9 mouse cellular contexts compared by ENCODE assay signal in the genomic region with DNA sequence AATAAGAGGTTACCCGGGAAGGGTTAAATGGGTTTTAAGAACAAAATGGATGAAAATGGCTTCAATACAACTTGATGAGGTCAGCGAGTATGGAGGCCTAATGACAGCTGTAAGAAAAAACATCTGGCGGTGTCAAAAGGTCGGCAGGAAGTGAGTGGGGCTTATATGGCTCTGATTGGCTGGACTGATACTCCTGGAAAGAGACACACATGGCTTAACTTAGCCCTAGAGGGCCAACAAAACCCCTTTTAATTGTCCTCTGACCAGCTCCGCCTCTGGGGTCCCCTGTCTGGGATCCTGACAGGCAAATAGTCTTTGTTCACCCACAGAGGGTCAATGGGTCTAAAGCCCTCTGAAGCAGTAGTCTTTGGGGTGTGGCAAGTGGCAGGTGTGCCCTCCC.
DNase-seq lines count a peak whose midpoint lies in the region; ATAC-seq and TF ChIP-seq lines count a peak whose summit lies in the region.
"Had no signal": no experiment of that assay in that cellular context is flagged by ENCODE, and none has a peak within 500 bp of the region (broad histone marks: within the 10 kb centered on the region; RNA-seq: fewer than 3 reads in every experiment).

No protein-coding gene starts in this region.

- no peak overlapping the region for H3K9ac ChIP-seq in lung, postnatal 0 days (replicated peaks; ENCODE audit: low read depth)
- H3K9ac ChIP-seq in embryonic facial prominence, embryonic 14.5 days (ENCODE audit: low read depth, low read length), result no peak overlapping the region
- peak overlapping the region; percentile 8; the same call in 1 of the 2 replicates for H3K9ac ChIP-seq in intestine, embryonic 16.5 days (ENCODE audit: low read depth, low read length)
- no peak overlapping the region for H3K9ac ChIP-seq in stomach, embryonic 14.5 days (replicated peaks; ENCODE audit: low read depth, low read length)

- ATAC-seq in lung, postnatal 0 days, result peak; percentile 21; the same call in 1 of the 2 replicates
- no peak for ATAC-seq in embryonic facial prominence, embryonic 14.5 days (ENCODE audit: low read depth)
- no peak for ATAC-seq in intestine, embryonic 16.5 days
- ATAC-seq in stomach, embryonic 14.5 days (ENCODE audit: insufficient number of reproducible peaks, insufficient read depth, low FRiP score, low read depth), result 0 out of 2 replicates have a peak, but pooled peaks have one; percentile 10
- ATAC-seq in inflammation-experienced regulatory T-cells, adult 6 months, result no peak

- no peak for TF ChIP-seq CTCF in lung, postnatal 0 days (IDR thresholded peaks at IDR 0.05)

- H3K4me3 ChIP-seq in lung, postnatal 0 days (ENCODE audit: low read depth, low read length), result no peak overlapping the region
- no peak overlapping the region for H3K4me3 ChIP-seq in embryonic facial prominence, embryonic 14.5 days (ENCODE audit: low read depth, low read length)
- no peak overlapping the region for H3K4me3 ChIP-seq in intestine, embryonic 16.5 days (ENCODE audit: low read length)
- no peak overlapping the region for H3K4me3 ChIP-seq in stomach, embryonic 14.5 days (ENCODE audit: low read depth, low read length)
- H3K4me3 ChIP-seq: erythroblast, embryonic 14.5 days had no signal

- H3K4me1 ChIP-seq in lung, postnatal 0 days (ENCODE audit: insufficient read depth, low read depth, low read length), result peaks cover 54% of the 10 kb centered on the region
- peaks cover 47% of the 10 kb centered on the region for H3K4me1 ChIP-seq in embryonic facial prominence, embryonic 14.5 days (ENCODE audit: control insufficient read depth, insufficient read depth, low read length)
- H3K4me1 ChIP-seq in intestine, embryonic 16.5 days (ENCODE audit: control insufficient read depth, insufficient read depth, low read length), result peaks cover 72% of the 10 kb centered on the region
- peaks cover 62% of the 10 kb centered on the region for H3K4me1 ChIP-seq in stomach, embryonic 14.5 days (ENCODE audit: control insufficient read depth, insufficient read depth, low read length)

- TF ChIP-seq EP300 in lung, postnatal 0 days (IDR thresholded peaks at IDR 0.05), result no peak

- peak; percentile 72 for DNase-seq in lung, postnatal 0 days (ENCODE audit: low spot score)
- DNase-seq in lung, adult 18-20 months, result no peak
- no peak for DNase-seq in embryonic facial prominence, embryonic 14.5 days (ENCODE audit: low spot score)
- no peak for DNase-seq in ovary, adult 18-20 months (ENCODE audit: low spot score)
- DNase-seq in gastrocnemius, adult 18-20 months (ENCODE audit: low spot score), result no peak

- H3K9me3 ChIP-seq in lung, postnatal 0 days (ENCODE audit: low read length), result no peaks in the 10 kb centered on the region
- H3K9me3 ChIP-seq in embryonic facial prominence, embryonic 14.5 days (ENCODE audit: control insufficient read depth, low read length), result no peaks in the 10 kb centered on the region
- no peaks in the 10 kb centered on the region for H3K9me3 ChIP-seq in intestine, embryonic 16.5 days (ENCODE audit: control insufficient read depth, low read length)
- no peaks in the 10 kb centered on the region for H3K9me3 ChIP-seq in stomach, embryonic 14.5 days (ENCODE audit: control insufficient read depth, low read depth, low read length)

- H3K27me3 ChIP-seq in lung, postnatal 0 days (replicated peaks; ENCODE audit: insufficient read depth, low read length), result no peaks in the 10 kb centered on the region
- H3K27me3 ChIP-seq in embryonic facial prominence, embryonic 14.5 days (replicated peaks; ENCODE audit: control insufficient read depth, insufficient read depth, low read length), result no peaks in the 10 kb centered on the region
- no peaks in the 10 kb centered on the region for H3K27me3 ChIP-seq in intestine, embryonic 16.5 days (replicated peaks; ENCODE audit: control insufficient read depth, insufficient read depth, low read length)
- H3K27me3 ChIP-seq in stomach, embryonic 14.5 days (ENCODE audit: control insufficient read depth, insufficient read depth, low read length), result no peaks in the 10 kb centered on the region

- peak overlapping the region; percentile 81 for H3K27ac ChIP-seq in lung, postnatal 0 days (ENCODE audit: low read length)
- peak overlapping the region; percentile 28; the same call in 1 of the 2 replicates for H3K27ac ChIP-seq in embryonic facial prominence, embryonic 14.5 days (replicated peaks; ENCODE audit: low read depth, low read length)
- H3K27ac ChIP-seq in intestine, embryonic 16.5 days (ENCODE audit: low read length), result peak overlapping the region; percentile 61
- H3K27ac ChIP-seq in stomach, embryonic 14.5 days (ENCODE audit: low read length), result peak overlapping the region; percentile 71

- H3K4me2 ChIP-seq in lung, postnatal 0 days (replicated peaks; ENCODE audit: low read depth, low read length), result no peak overlapping the region
- H3K4me2 ChIP-seq in embryonic facial prominence, embryonic 14.5 days (ENCODE audit: low read depth, low read length), result no peak overlapping the region
- H3K4me2 ChIP-seq in intestine, embryonic 16.5 days (ENCODE audit: low read depth, low read length), result 0 out of 2 replicates have a peak overlapping the region, but pooled peaks have one; percentile 4
- no peak overlapping the region for H3K4me2 ChIP-seq in stomach, embryonic 14.5 days (replicated peaks; ENCODE audit: low read depth, low read length)

- H3K36me3 ChIP-seq in lung, postnatal 0 days (ENCODE audit: insufficient read depth, low read length), result no peaks in the 10 kb centered on the region
- H3K36me3 ChIP-seq in embryonic facial prominence, embryonic 14.5 days (ENCODE audit: control insufficient read depth, insufficient read depth, low read length), result no peaks in the 10 kb centered on the region
- H3K36me3 ChIP-seq in intestine, embryonic 16.5 days (ENCODE audit: control insufficient read depth, insufficient read depth, low read length), result no peaks in the 10 kb centered on the region
- no peaks in the 10 kb centered on the region for H3K36me3 ChIP-seq in stomach, embryonic 14.5 days (ENCODE audit: control insufficient read depth, insufficient read depth, low read length)

- 50% methylated on average over 5 of the region's 5 CpGs for WGBS in lung, postnatal 0 days
- 20% methylated on average over 5 of the region's 5 CpGs for WGBS in embryonic facial prominence, embryonic 14.5 days
- 42% methylated on average over 5 of the region's 5 CpGs for WGBS in intestine, embryonic 16.5 days
- WGBS in stomach, embryonic 14.5 days, result 43% methylated on average over 5 of the region's 5 CpGs

Comparison
In these comparisons a context has a peak if more than half of its experiments do, and no peak if none do; other contexts are left out.
1. ATAC-seq: peak in lung, postnatal 0 days (single experiment) and stomach, embryonic 14.5 days (single experiment); none in embryonic facial prominence, embryonic 14.5 days (single experiment), intestine, embryonic 16.5 days (single experiment) and inflammation-experienced regulatory T-cells, adult 6 months (single experiment).
2. H3K27ac ChIP-seq: peak in every context shown above with its lines; median percentile 81 in lung, postnatal 0 days; 71 in stomach, embryonic 14.5 days; 61 in intestine, embryonic 16.5 days; 28 in embryonic facial prominence, embryonic 14.5 days.